Mouse (Mus musculus) testis, adult 2 months (tissue): ENCODE results near the gene Kdm2a.

ENCODE experiments used
- CTCF ChIP-seq: fragments of 200-500 bp; IDR thresholded peaks from 2 replicates; pipeline ENCODE4 v1.5.1; 2012; ENCODE audit warnings: low read depth, mild to moderate bottlenecking, inconsistent platforms, low read length, moderate library complexity; ENCODE audit not compliant: control insufficient read depth, insufficient read depth, insufficient replicate concordance
- POLR2A ChIP-seq: fragments of 200-500 bp; IDR thresholded peaks from 2 replicates; pipeline ENCODE4 v1.6.1; 2012; ENCODE audit warnings: low read depth, mild to moderate bottlenecking, inconsistent platforms, low read length, moderate library complexity; ENCODE audit not compliant: control insufficient read depth

GRCm38 (mm10) chr19:4299574-4300270 lies 98.4 kb downstream of the Kdm2a start:
- TF ChIP-seq CTCF: no peak
- no peak for TF ChIP-seq POLR2A
